Mouse (Mus musculus): Measurements from ENCODE around the gene Plekhh3.

DNA sequence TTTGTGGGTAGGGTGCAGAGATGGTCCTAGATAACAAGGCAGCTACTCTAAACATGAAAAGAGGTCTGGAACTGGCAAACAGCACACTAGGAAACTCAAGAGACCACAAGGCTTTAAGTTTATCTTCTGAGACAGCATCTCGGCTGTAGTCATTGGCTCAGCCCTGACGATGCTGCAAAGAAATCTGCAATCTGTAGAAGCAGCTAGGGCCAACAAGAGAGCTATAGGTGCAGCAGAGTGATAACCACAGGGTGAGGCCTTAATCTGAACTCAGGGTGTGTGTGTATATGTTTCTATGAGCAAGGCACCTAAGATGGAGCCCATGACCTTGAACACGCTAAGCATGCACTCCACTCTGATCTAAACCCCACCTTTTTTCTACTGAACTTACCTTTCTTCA lies 28.4 kb upstream of the Plekhh3 start:
- TF ChIP-seq HCFC1 (IDR thresholded peaks at IDR 0.05; ENCODE audit: borderline replicate concordance, insufficient read depth, low read length) (no peak), ZC3H11A (IDR thresholded peaks at IDR 0.05; ENCODE audit: borderline replicate concordance, low read depth, low read length) (no peak), ZNF384 (IDR thresholded peaks at IDR 0.05; ENCODE audit: low read depth, low read length) (no peak), MAFK (IDR thresholded peaks at IDR 0.05; ENCODE audit: insufficient read depth, low read depth, low read length) (no peak)

All from ES-E14 (cell line).